Mouse (Mus musculus): ENCODE measurements around the gene Cntd1. TPM values are rescaled to one million over a fixed set of nuclear protein-coding genes. Genes with fewer than 3 reads are reported as not detected.
"Not testable (repeated sequence)": the region's sequence is repeated elsewhere in the genome, so short reads cannot be mapped to it uniquely, and the experiment has no call there.

The Cntd1 gene
- polyA plus RNA-seq, 1 experiment from 2014 or later, result 0.38 TPM

GRCm38 (mm10) chr11:101315082-101315650 lies 36.4 kb downstream of the Cntd1 start:
- DNase-seq (no peak), ATAC-seq (ENCODE audit: low FRiP score, low TSS enrichment) (no peak)
- peak overlapping the region; percentile 96 for H3K4me3 ChIP-seq (replicated peaks; ENCODE audit: low read depth, low read length)
- 83% methylated on average over 8 of the region's 8 CpGs for WGBS
- no peaks in the 10 kb centered on the region for H3K27me3 ChIP-seq (ENCODE audit: control insufficient read depth, insufficient read depth, low read length)
- peak overlapping the region; percentile 73 for H3K4me2 ChIP-seq (ENCODE audit: low read length)
- H3K9ac ChIP-seq (replicated peaks; ENCODE audit: low read length), result peak overlapping the region; percentile 91
- H3K9me3 ChIP-seq (ENCODE audit: control insufficient read depth, low read length), result no peaks in the 10 kb centered on the region
- H3K36me3 ChIP-seq (ENCODE audit: control insufficient read depth, insufficient read depth, low read length), result peaks cover 25% of the 10 kb centered on the region
- peaks cover 12% of the 10 kb centered on the region for H3K4me1 ChIP-seq (ENCODE audit: control insufficient read depth, insufficient read depth, low read length)
- peak overlapping the region; percentile 75 for H3K27ac ChIP-seq (replicated peaks; ENCODE audit: low read depth, low read length)

- H3K36me3 ChIP-seq (ENCODE audit: control insufficient read depth, insufficient read depth, low read length), result peaks cover 32% of the 10 kb centered on the region
- peak; percentile 96 for DNase-seq
- H3K27me3 ChIP-seq (ENCODE audit: control insufficient read depth, insufficient read depth, low read length), result no peaks in the 10 kb centered on the region
- under 1% methylated on average over 62 of the region's 62 CpGs for WGBS
- peaks cover 12% of the 10 kb centered on the region for H3K4me1 ChIP-seq (ENCODE audit: control insufficient read depth, insufficient read depth, low read length)
- H3K4me3 ChIP-seq (replicated peaks; ENCODE audit: low read depth, low read length), result peak within 1 kb of the TSS; percentile 96
- peak; percentile 93 for ATAC-seq (ENCODE audit: low FRiP score, low TSS enrichment)
- H3K9ac ChIP-seq (replicated peaks; ENCODE audit: low read length), result peak within 1 kb of the TSS; percentile 91
- H3K27ac ChIP-seq (replicated peaks; ENCODE audit: low read depth, low read length), result peak within 1 kb of the TSS; percentile 75
- peak within 1 kb of the TSS; percentile 73 for H3K4me2 ChIP-seq (ENCODE audit: low read length)
- H3K9me3 ChIP-seq (ENCODE audit: control insufficient read depth, low read length), result no peaks in the 10 kb centered on the region
Observed at GRCm38 (mm10) chr11:101315665-101316500, 37.1 kb downstream of the Cntd1 start, which contains the start of gene Psme3. Gene Psme3, plus strand, starts transcription at chr11:101316213.

DNA sequence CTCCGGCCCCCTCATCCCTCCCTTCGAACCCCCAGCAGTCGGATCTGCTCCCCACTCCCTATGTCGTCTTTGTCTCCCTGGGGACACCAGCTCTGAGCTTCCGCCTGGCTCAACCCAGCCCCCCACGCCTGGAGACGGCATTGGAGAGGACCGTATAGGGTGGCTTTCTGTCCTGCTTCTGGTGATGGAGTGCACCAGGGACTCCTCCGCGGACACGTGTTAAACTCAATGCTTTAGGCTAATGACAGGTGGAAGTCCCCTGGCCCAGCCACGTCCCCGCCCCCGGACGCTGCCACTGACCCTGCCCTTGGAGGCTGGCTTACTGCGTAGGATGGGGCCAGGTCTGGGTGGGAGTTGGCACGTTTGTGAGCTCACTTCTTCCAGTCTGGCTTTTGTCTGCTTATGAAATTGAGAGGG lies 37.7 kb downstream of the Cntd1 start:
- H3K4me1 ChIP-seq (ENCODE audit: control insufficient read depth, insufficient read depth, low read length), result peaks cover 12% of the 10 kb centered on the region
- peak overlapping the region; percentile 91 for H3K9ac ChIP-seq (replicated peaks; ENCODE audit: low read length)
- ATAC-seq (ENCODE audit: low FRiP score, low TSS enrichment) (no peak; the same call in 1 of the 2 replicates), DNase-seq (peak; percentile 49)
- peak overlapping the region; percentile 96 for H3K4me3 ChIP-seq (replicated peaks; ENCODE audit: low read depth, low read length)
- 0% methylated on average over 17 of the region's 17 CpGs for WGBS
- H3K4me2 ChIP-seq (ENCODE audit: low read length), result peak overlapping the region; percentile 73
- H3K9me3 ChIP-seq (ENCODE audit: control insufficient read depth, low read length), result no peaks in the 10 kb centered on the region
- peaks cover 38% of the 10 kb centered on the region for H3K36me3 ChIP-seq (ENCODE audit: control insufficient read depth, insufficient read depth, low read length)
- H3K27ac ChIP-seq (replicated peaks; ENCODE audit: low read depth, low read length), result peak overlapping the region; percentile 75
- H3K27me3 ChIP-seq (ENCODE audit: control insufficient read depth, insufficient read depth, low read length), result no peaks in the 10 kb centered on the region

DNA sequence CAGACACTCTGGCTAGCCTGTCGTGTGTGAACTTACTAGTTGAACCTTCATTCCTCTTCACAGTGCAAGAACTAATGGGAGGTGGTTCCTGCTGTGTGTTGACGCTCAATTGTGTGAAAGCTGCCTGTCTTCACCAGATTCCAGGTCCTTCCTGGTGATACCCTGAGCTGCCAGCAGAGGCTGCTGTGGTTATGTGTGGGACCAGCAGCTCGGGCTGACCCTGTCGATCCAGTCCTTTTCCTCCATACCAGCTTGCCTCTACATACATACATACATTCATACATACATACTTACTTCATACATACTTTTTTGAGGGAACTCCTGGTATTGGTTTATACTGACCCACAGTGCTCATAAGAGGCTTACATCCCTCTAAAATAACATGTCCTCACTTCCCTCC lies 44.8 kb downstream of the Cntd1 start:
- WGBS, result 7% methylated on average over 4 of the region's 4 CpGs
- no peak for ATAC-seq (ENCODE audit: low FRiP score, low TSS enrichment)
- Histone ChIP-seq H3K9ac (replicated peaks; ENCODE audit: low read length) (no peak overlapping the region), H3K4me2 (ENCODE audit: low read length) (no peak overlapping the region), H3K27ac (replicated peaks; ENCODE audit: low read depth, low read length) (no peak overlapping the region), H3K4me1 (ENCODE audit: control insufficient read depth, insufficient read depth, low read length) (no peaks in the 10 kb centered on the region), H3K9me3 (ENCODE audit: control insufficient read depth, low read length) (no peaks in the 10 kb centered on the region), H3K36me3 (ENCODE audit: control insufficient read depth, insufficient read depth, low read length) (peaks cover 76% of the 10 kb centered on the region), H3K4me3 (replicated peaks; ENCODE audit: low read depth, low read length) (no peak overlapping the region), H3K27me3 (ENCODE audit: control insufficient read depth, insufficient read depth, low read length) (no peaks in the 10 kb centered on the region)
- peak; percentile 84 for DNase-seq

GRCm38 (mm10) chr11:101324763-101325162 lies 46.0 kb downstream of the Cntd1 start, which contains the start of gene Aoc2:
Gene Aoc2, plus strand, starts transcription at chr11:101325063.
- Histone ChIP-seq H3K27ac (replicated peaks; ENCODE audit: low read depth, low read length) (no peak within 1 kb of the TSS), H3K36me3 (ENCODE audit: control insufficient read depth, insufficient read depth, low read length) (peaks cover 66% of the 10 kb centered on the region), H3K4me3 (replicated peaks; ENCODE audit: low read depth, low read length) (no peak within 1 kb of the TSS), H3K27me3 (ENCODE audit: control insufficient read depth, insufficient read depth, low read length) (no peaks in the 10 kb centered on the region), H3K4me1 (ENCODE audit: control insufficient read depth, insufficient read depth, low read length) (no peaks in the 10 kb centered on the region), H3K9me3 (ENCODE audit: control insufficient read depth, low read length) (no peaks in the 10 kb centered on the region), H3K4me2 (ENCODE audit: low read length) (no peak within 1 kb of the TSS), H3K9ac (replicated peaks; ENCODE audit: low read length) (no peak within 1 kb of the TSS)
- DNase-seq (no peak), ATAC-seq (ENCODE audit: low FRiP score, low TSS enrichment) (no peak)
- 92% methylated on average over 5 of the region's 5 CpGs for WGBS

DNA sequence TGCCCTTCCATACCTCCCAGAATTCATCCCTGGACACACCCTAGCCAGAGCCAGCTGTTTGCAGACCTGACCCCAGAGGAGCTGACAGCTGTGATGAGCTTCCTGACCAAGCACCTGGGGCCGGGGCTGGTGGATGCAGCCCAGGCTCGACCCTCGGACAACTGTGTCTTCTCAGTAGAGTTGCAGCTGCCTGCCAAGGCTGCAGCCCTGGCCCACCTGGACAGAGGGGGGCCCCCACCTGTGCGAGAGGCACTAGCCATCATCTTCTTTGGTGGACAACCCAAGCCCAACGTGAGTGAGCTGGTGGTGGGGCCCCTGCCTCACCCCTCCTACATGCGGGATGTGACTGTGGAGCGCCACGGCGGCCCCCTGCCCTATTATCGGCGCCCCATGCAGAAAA lies 46.4 kb downstream of the Cntd1 start:
- WGBS, result 97% methylated on average over 11 of the region's 11 CpGs
- ATAC-seq (ENCODE audit: low FRiP score, low TSS enrichment); H3K27ac ChIP-seq (replicated peaks; ENCODE audit: low read depth, low read length): not testable (repeated sequence)

DNA sequence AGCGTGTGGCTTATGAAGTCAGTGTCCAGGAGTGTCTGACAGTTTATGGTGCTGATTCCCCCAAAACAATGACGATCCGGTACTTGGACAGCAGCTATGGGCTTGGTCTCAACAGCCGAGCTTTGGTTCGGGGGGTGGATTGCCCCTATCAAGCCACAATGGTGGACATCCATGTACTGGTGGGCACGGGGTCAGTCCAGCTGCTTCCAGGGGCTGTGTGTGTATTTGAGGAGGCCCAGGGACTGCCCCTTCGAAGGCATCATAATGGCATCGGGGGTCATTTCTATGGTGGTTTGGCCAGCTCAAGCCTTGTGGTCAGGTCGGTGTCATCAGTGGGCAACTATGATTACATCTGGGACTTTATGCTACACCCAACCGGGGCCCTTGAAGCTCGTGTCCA lies 47.3 kb downstream of the Cntd1 start:
- no peak overlapping the region for H3K9ac ChIP-seq (replicated peaks; ENCODE audit: low read length)
- no peaks in the 10 kb centered on the region for H3K4me1 ChIP-seq (ENCODE audit: control insufficient read depth, insufficient read depth, low read length)
- ATAC-seq (ENCODE audit: low FRiP score, low TSS enrichment), result no peak
- no peaks in the 10 kb centered on the region for H3K27me3 ChIP-seq (ENCODE audit: control insufficient read depth, insufficient read depth, low read length)
- H3K27ac ChIP-seq (replicated peaks; ENCODE audit: low read depth, low read length), result no peak overlapping the region
- no peaks in the 10 kb centered on the region for H3K9me3 ChIP-seq (ENCODE audit: control insufficient read depth, low read length)
- no peak overlapping the region for H3K4me3 ChIP-seq (replicated peaks; ENCODE audit: low read depth, low read length)
- H3K36me3 ChIP-seq (ENCODE audit: control insufficient read depth, insufficient read depth, low read length), result peaks cover 52% of the 10 kb centered on the region
- DNase-seq, result no peak
- no peak overlapping the region for H3K4me2 ChIP-seq (ENCODE audit: low read length)
- WGBS, result 92% methylated on average over 11 of the region's 11 CpGs

More for the DNA sequence above, 46.4 kb downstream of the Cntd1 start:
- H3K4me1 ChIP-seq (ENCODE audit: control insufficient read depth, insufficient read depth, low read length); DNase-seq; H3K9me3 ChIP-seq (ENCODE audit: control insufficient read depth, low read length); H3K27me3 ChIP-seq (ENCODE audit: control insufficient read depth, insufficient read depth, low read length); H3K9ac ChIP-seq (replicated peaks; ENCODE audit: low read length); H3K4me3 ChIP-seq (replicated peaks; ENCODE audit: low read depth, low read length); H3K4me2 ChIP-seq (ENCODE audit: low read length): not testable (repeated sequence)
- peaks cover 61% of the 10 kb centered on the region for H3K36me3 ChIP-seq (ENCODE audit: control insufficient read depth, insufficient read depth, low read length)

DNA sequence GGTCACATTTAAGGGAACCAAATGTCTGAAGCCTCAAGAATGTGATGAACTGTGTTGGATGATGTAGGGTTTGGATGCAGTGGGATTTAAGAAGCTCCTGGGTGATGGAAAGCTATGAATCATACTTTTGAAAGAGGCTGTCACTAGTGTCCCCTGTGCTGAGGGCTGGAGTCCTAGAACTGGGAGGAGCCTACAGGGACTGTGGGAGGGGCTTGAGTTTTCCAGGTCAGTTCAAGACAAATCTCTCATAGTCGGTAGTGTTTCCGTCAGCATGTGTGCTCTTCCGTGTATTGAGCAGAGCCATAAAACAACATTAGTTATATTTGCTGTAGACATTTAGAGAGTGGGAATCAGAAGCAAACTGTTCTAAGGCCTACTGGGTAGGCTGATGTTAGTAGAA lies 48.5 kb downstream of the Cntd1 start:
- no peak for ATAC-seq (ENCODE audit: low FRiP score, low TSS enrichment)
- H3K4me1 ChIP-seq (ENCODE audit: control insufficient read depth, insufficient read depth, low read length), result no peaks in the 10 kb centered on the region
- H3K27ac ChIP-seq (replicated peaks; ENCODE audit: low read depth, low read length), result no peak overlapping the region
- H3K36me3 ChIP-seq (ENCODE audit: control insufficient read depth, insufficient read depth, low read length), result peaks cover 40% of the 10 kb centered on the region
- no peak overlapping the region for H3K4me3 ChIP-seq (replicated peaks; ENCODE audit: low read depth, low read length)
- no peaks in the 10 kb centered on the region for H3K9me3 ChIP-seq (ENCODE audit: control insufficient read depth, low read length)
- no peak for DNase-seq
- no peak overlapping the region for H3K4me2 ChIP-seq (ENCODE audit: low read length)
- H3K27me3 ChIP-seq (ENCODE audit: control insufficient read depth, insufficient read depth, low read length), result no peaks in the 10 kb centered on the region
- WGBS, result 57% methylated on average over 3 of the region's 3 CpGs
- no peak overlapping the region for H3K9ac ChIP-seq (replicated peaks; ENCODE audit: low read length)
